Mouse (Mus musculus): Measurements from ENCODE around the gene Fance.

GRCm38 (mm10) chr17:28274739-28275138, 38.6 kb upstream of the Fance start:
- peak; percentile 34; the same call in 1 of the 2 replicates for TF ChIP-seq CTCF (IDR thresholded peaks at IDR 0.05; ENCODE audit: extremely low read depth, insufficient read depth, low read length)
- no peak for TF ChIP-seq POLR2A (IDR thresholded peaks at IDR 0.05; ENCODE audit: extremely low read depth, insufficient read depth, low read length)
